Mouse (Mus musculus) limb, embryonic 13.5 days (tissue): Measurements from ENCODE around the gene Zeb2. TPM values are rescaled to one million over a fixed set of nuclear protein-coding genes. Genes with fewer than 3 reads are reported as not detected.

Source experiments
- ATAC-seq: fragments of 200-750 bp; cut with Nextera tagmentation; 2 replicates; pipeline ENCODE4 v1.8.0; 2017; ENCODE audit warnings: low read depth, moderate number of reproducible peaks, moderate TSS enrichment; ENCODE audit not compliant: low FRiP score
- H3K27ac ChIP-seq: fragments of 300-500 bp; sonication (generic); 2 replicates; pipeline ENCODE4 v1.5.1; 2015; ENCODE audit warnings: inconsistent platforms, mild to moderate bottlenecking, moderate library complexity
- H3K27me3 ChIP-seq: fragments of 300-500 bp; sonication (generic); 2 replicates; pipeline ENCODE4 v1.6.1; 2015; ENCODE audit warnings: mild to moderate bottlenecking, inconsistent platforms
- H3K36me3 ChIP-seq: fragments of 300-500 bp; sonication (generic); 2 replicates; pipeline ENCODE4 v1.6.1; 2015; ENCODE audit warnings: inconsistent platforms, mild to moderate bottlenecking, moderate library complexity
- H3K4me1 ChIP-seq: fragments of 300-500 bp; sonication (generic); 2 replicates; pipeline ENCODE4 v1.6.1; 2015; ENCODE audit warnings: inconsistent platforms
- H3K4me2 ChIP-seq: fragments of 300-500 bp; sonication (generic); replicated peaks from 2 replicates; pipeline ENCODE4 v1.6.1; 2015; ENCODE audit warnings: inconsistent platforms, mild to moderate bottlenecking, moderate library complexity
- H3K4me3 ChIP-seq: fragments of 300-500 bp; sonication (generic); 2 replicates; pipeline ENCODE4 v1.5.1; 2015; ENCODE audit warnings: moderate library complexity, mild to moderate bottlenecking, inconsistent platforms
- H3K9ac ChIP-seq: fragments of 300-500 bp; sonication (generic); 2 replicates; pipeline ENCODE4 v1.6.1; 2015; ENCODE audit warnings: mild to moderate bottlenecking, inconsistent platforms
- H3K9me3 ChIP-seq: fragments of 300-500 bp; sonication (generic); 2 replicates; pipeline ENCODE4 v1.6.1; 2016; ENCODE audit warnings: inconsistent platforms
- WGBS: fragments of 180-500 bp; shearing (Covaris S2); methylation state at CpG from one replicate; pipeline ENCODE4 v1.1.7; 2015; 5-methylcytosine and 5-hydroxymethylcytosine counted together
- polyA plus RNA-seq: library from polyadenylated mRNA; unstranded; fragments of >200 nt; fragmentation: Nextera tagmentation; extraction: Ambion mirVana; gene quantifications from 2 replicates; pipeline ENCODE4 v1.2.1, GENCODE M21; 2015

Zeb2 gene
- polyA plus RNA-seq, 1 experiment from 2014 or later = 31.8 TPM

DNA sequence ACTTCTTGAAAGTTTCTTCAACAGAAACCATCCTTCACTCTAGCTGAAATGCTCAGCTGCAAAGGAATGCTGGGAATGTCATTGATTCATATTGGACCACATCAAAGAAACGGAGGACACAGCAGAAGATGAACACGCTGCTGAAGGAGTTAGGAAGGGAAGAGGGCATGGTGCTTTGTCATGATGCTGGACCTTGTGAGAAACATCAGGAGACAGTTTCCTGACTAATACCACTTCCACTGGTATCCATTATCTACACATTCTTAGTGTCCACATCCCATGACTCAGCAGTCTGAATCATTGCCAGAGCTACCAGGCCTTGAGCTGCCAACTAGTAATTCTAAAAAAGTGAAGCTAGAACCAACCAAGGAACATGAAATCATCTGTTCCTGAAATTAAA is 148.0 kb downstream of the Zeb2 start:
- H3K27ac ChIP-seq = no peak overlapping the region
- ATAC-seq = no peak
- no peak overlapping the region for H3K4me3 ChIP-seq
- no peaks in the 10 kb centered on the region for H3K9me3 ChIP-seq
- no peak overlapping the region for H3K4me2 ChIP-seq
- no peaks in the 10 kb centered on the region for H3K27me3 ChIP-seq
- WGBS = 84% methylated on average over 2 of the region's 2 CpGs
- no peak overlapping the region for H3K9ac ChIP-seq
- H3K36me3 ChIP-seq = no peaks in the 10 kb centered on the region
- no peaks in the 10 kb centered on the region for H3K4me1 ChIP-seq

DNA sequence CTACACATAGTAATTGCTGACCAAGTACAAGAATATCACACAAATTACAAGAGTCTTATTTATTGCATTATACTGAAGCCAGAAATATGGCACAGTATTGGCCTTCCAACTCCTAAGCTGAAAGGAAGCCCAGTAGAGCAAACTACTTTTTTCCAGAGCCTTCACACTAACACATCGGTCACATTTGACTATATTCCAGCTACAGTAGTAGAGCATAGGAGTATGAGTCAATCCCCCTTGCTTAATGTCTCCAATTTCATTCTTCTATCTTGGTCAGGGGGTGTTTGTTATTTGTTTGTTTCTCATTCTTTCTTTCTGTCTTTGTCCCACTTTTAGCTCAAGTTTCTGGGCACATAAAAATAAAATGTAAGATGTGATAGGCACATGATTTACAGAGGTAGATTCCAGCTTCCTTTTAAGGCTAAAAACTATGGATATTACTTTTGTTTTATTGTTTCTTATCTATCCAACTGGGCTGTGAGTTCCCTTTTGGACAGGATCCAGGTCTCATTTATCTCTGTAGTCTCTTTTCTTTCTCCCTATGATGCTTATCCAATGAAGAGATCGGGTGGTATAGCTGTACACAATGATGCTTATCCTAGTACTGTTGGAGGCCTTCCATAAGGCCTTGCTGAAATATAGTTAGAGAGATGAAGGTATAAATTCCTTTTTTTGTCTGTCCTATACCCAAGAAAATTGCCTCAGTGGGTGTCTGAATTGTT is 151.2 kb downstream of the Zeb2 start:
- Histone ChIP-seq H3K4me2 (no peak overlapping the region), H3K9ac (no peak overlapping the region), H3K27ac (no peak overlapping the region), H3K27me3 (no peaks in the 10 kb centered on the region), H3K9me3 (no peaks in the 10 kb centered on the region), H3K36me3 (no peaks in the 10 kb centered on the region), H3K4me1 (no peaks in the 10 kb centered on the region), H3K4me3 (no peak overlapping the region)
- 91% methylated on average over 2 of the region's 2 CpGs for WGBS
- ATAC-seq = no peak

DNA sequence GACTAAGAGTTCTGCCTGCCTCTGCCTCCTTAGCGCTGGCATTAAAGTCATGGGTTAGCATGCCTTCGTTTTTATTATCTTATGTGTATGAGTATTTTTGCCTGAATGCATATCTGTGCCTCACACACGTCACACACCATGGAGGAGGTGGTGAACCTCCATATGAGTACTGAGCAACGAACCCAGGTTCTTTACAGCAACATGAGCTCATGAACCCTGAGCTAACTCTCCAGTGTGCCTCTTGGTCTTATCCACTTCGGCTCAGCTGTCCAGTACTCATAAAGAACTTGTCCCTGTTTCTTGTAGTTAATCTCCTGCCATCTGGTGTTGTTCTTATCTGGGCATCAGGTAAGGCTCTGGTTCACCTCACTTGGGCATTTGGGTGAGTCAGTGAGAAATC is 154.6 kb downstream of the Zeb2 start:
- Histone ChIP-seq H3K27ac (no peak overlapping the region), H3K4me2 (no peak overlapping the region), H3K36me3 (no peaks in the 10 kb centered on the region), H3K9ac (no peak overlapping the region), H3K9me3 (no peaks in the 10 kb centered on the region), H3K27me3 (no peaks in the 10 kb centered on the region), H3K4me1 (no peaks in the 10 kb centered on the region), H3K4me3 (no peak overlapping the region)
- no peak for ATAC-seq
- 86% methylated on average over 5 of the region's 5 CpGs for WGBS

DNA sequence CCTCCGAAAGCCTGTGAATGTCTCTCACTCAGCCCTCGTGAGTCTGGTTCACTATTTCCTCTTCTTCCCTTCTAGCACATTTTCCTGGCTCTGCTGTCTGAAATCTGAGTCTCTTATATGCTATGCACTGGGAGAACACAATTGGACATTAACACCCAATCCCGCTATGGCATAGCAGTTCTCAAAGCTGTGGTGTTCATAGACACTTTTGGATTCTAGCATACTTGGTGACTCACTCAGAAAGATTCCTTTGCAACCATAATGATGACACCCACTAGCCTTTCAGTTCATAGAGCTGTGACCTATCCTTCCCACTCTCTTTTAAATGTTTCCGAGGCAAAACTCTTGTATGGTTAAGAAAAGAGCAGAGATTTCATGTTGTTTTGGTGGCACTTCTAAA is 156.0 kb downstream of the Zeb2 start:
- ATAC-seq = no peak
- WGBS = 87% methylated on average over 4 of the region's 4 CpGs
- no peaks in the 10 kb centered on the region for H3K36me3 ChIP-seq
- H3K4me2 ChIP-seq = no peak overlapping the region
- H3K27ac ChIP-seq = no peak overlapping the region
- H3K9ac ChIP-seq = no peak overlapping the region
- no peaks in the 10 kb centered on the region for H3K27me3 ChIP-seq
- H3K4me1 ChIP-seq = no peaks in the 10 kb centered on the region
- H3K4me3 ChIP-seq = no peak overlapping the region
- H3K9me3 ChIP-seq = no peaks in the 10 kb centered on the region

GRCm38 (mm10) chr2:44960561-44960960 is 156.6 kb downstream of the Zeb2 start:
- Histone ChIP-seq H3K36me3 (no peaks in the 10 kb centered on the region), H3K9ac (no peak overlapping the region), H3K9me3 (no peaks in the 10 kb centered on the region), H3K4me2 (no peak overlapping the region), H3K27me3 (no peaks in the 10 kb centered on the region), H3K4me1 (no peaks in the 10 kb centered on the region), H3K4me3 (no peak overlapping the region), H3K27ac (no peak overlapping the region)
- WGBS = 83% methylated on average over 3 of the region's 3 CpGs
- ATAC-seq = no peak

DNA sequence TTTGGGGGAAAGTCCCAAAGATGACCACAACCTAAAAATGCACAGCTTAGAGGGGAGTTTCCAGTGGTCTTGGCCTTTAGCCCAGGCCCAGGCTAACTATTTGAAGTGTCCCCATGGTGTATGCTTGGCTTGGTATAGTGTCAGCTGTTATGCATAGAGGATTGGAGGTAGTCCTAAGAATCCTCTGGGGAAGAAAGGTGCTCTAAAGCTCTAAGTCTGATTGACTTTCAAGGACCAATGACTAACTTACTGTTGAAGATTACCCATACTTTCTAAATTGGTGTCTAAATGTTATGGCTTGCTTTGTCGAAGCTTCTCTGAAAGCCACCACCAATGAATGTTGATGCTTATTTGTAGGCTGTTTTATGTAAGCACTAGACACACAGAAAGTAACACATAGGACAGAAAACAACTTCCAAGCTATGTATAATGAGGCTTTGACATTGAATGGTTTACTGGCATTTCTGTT is 159.8 kb downstream of the Zeb2 start:
- no peak for ATAC-seq
- H3K27ac ChIP-seq = no peak overlapping the region
- H3K4me3 ChIP-seq = no peak overlapping the region
- H3K9me3 ChIP-seq = no peaks in the 10 kb centered on the region
- no peak overlapping the region for H3K9ac ChIP-seq
- 89% methylated on average over 1 of the region's 1 CpGs for WGBS
- H3K4me1 ChIP-seq = peaks cover 9% of the 10 kb centered on the region; the same call in 1 of the 2 replicates
- H3K4me2 ChIP-seq = no peak overlapping the region
- no peaks in the 10 kb centered on the region for H3K36me3 ChIP-seq
- no peaks in the 10 kb centered on the region for H3K27me3 ChIP-seq

- no peaks in the 10 kb centered on the region for H3K36me3 ChIP-seq
- WGBS = 62% methylated on average over 3 of the region's 3 CpGs
- H3K27me3 ChIP-seq = no peaks in the 10 kb centered on the region
- no peak overlapping the region for H3K27ac ChIP-seq
- H3K4me2 ChIP-seq = no peak overlapping the region
- H3K9me3 ChIP-seq = no peaks in the 10 kb centered on the region
- ATAC-seq = no peak
- H3K9ac ChIP-seq = no peak overlapping the region
- H3K4me1 ChIP-seq = peaks cover 12% of the 10 kb centered on the region; the same call in 1 of the 2 replicates
- no peak overlapping the region for H3K4me3 ChIP-seq
These were observed 161.0 kb downstream of the Zeb2 start for GRCm38 (mm10) chr2:44956232-44956631.

- H3K27me3 ChIP-seq = no peaks in the 10 kb centered on the region
- no peak for ATAC-seq
- no peak overlapping the region for H3K4me3 ChIP-seq
- H3K9ac ChIP-seq = no peak overlapping the region
- no peak overlapping the region for H3K4me2 ChIP-seq
- H3K9me3 ChIP-seq = no peaks in the 10 kb centered on the region
- H3K36me3 ChIP-seq = no peaks in the 10 kb centered on the region
- no peak overlapping the region for H3K27ac ChIP-seq
- H3K4me1 ChIP-seq = peaks cover 12% of the 10 kb centered on the region; the same call in 1 of the 2 replicates
- WGBS = 89% methylated on average over 6 of the region's 6 CpGs
These were observed 161.7 kb downstream of the Zeb2 start for GRCm38 (mm10) chr2:44955506-44955905.

- H3K27ac ChIP-seq = no peak overlapping the region
- ATAC-seq = no peak
- no peaks in the 10 kb centered on the region for H3K9me3 ChIP-seq
- no peak overlapping the region for H3K4me3 ChIP-seq
- H3K36me3 ChIP-seq = no peaks in the 10 kb centered on the region
- WGBS = 83% methylated on average over 1 of the region's 1 CpGs
- H3K4me1 ChIP-seq = peaks cover 12% of the 10 kb centered on the region; the same call in 1 of the 2 replicates
- H3K4me2 ChIP-seq = no peak overlapping the region
- no peak overlapping the region for H3K9ac ChIP-seq
- H3K27me3 ChIP-seq = no peaks in the 10 kb centered on the region
These were observed 163.0 kb downstream of the Zeb2 start for GRCm38 (mm10) chr2:44954180-44954579.

GRCm38 (mm10) chr2:44952830-44953422 is 164.3 kb downstream of the Zeb2 start:
- no peak overlapping the region for H3K9ac ChIP-seq
- no peak overlapping the region for H3K4me3 ChIP-seq
- no peak for ATAC-seq
- peak overlapping the region; percentile 28; the same call in 1 of the 2 replicates for H3K27ac ChIP-seq
- H3K36me3 ChIP-seq = no peaks in the 10 kb centered on the region
- H3K27me3 ChIP-seq = no peaks in the 10 kb centered on the region
- H3K4me2 ChIP-seq = no peak overlapping the region
- H3K4me1 ChIP-seq = peaks cover 12% of the 10 kb centered on the region; the same call in 1 of the 2 replicates
- 47% methylated on average over 6 of the region's 6 CpGs for WGBS
- H3K9me3 ChIP-seq = no peaks in the 10 kb centered on the region

- H3K27me3 ChIP-seq = no peaks in the 10 kb centered on the region
- no peak for ATAC-seq
- no peak overlapping the region for H3K27ac ChIP-seq
- no peaks in the 10 kb centered on the region for H3K9me3 ChIP-seq
- no peak overlapping the region for H3K4me2 ChIP-seq
- peaks cover 12% of the 10 kb centered on the region; the same call in 1 of the 2 replicates for H3K4me1 ChIP-seq
- H3K36me3 ChIP-seq = no peaks in the 10 kb centered on the region
- H3K9ac ChIP-seq = no peak overlapping the region
- 57% methylated on average over 4 of the region's 4 CpGs for WGBS
- H3K4me3 ChIP-seq = no peak overlapping the region
These were observed 165.5 kb downstream of the Zeb2 start for GRCm38 (mm10) chr2:44951651-44952213.

DNA sequence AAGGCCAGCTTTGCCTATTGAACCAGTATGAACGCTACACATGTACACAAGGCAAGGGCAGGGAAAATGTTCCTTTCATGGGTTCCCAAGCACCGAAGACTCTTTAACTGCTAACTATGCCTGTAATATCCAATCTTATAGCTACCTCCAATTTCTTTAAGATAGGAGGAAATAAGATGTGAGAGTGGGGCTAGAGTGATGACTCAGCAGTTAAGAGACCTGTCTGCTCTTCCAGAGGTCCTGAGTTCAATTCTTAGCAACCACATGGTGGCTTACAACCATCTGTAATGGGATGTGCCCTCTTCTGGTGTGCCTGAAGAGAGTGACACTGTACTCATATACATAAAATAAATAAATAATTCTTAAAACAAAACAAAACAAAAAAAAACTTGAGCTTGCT is 172.5 kb downstream of the Zeb2 start:
- WGBS = 99% methylated on average over 2 of the region's 2 CpGs
- no peaks in the 10 kb centered on the region for H3K36me3 ChIP-seq
- no peak overlapping the region for H3K27ac ChIP-seq
- no peak overlapping the region for H3K4me3 ChIP-seq
- H3K9me3 ChIP-seq = no peaks in the 10 kb centered on the region
- no peak for ATAC-seq
- H3K9ac ChIP-seq = no peak overlapping the region
- H3K4me1 ChIP-seq = no peaks in the 10 kb centered on the region
- H3K4me2 ChIP-seq = no peak overlapping the region
- H3K27me3 ChIP-seq = no peaks in the 10 kb centered on the region
